Mouse (Mus musculus): ENCODE results near the gene Cc2d1b. TPM values are rescaled to one million over a fixed set of nuclear protein-coding genes. Genes with fewer than 3 reads are reported as not detected.

Cc2d1b gene
- polyA plus RNA-seq, 1 experiment from 2014 or later, result 30.1 TPM

DNA sequence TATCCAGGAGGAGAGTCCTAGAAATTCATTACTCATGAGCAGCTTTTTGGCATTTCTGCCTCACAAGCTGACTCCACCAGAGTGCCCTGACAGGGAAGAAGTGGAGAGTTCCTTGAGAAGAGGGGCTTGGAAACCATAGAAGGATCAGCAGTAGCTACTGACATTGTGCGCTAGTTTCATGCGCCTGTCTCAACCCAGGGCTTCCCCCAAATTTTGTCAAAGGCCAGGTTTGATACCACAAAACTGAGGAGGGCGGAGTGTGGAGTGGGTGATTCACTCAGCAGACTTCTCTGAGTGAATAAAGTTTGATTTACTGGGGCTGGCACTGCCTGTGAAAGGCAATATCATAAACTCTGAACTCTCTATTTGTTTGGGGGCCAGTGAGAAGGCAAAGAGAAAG lies 11.1 kb upstream of the Cc2d1b start:
- Histone ChIP-seq H3K9ac (ENCODE audit: low read length) (no peak overlapping the region), H3K4me1 (ENCODE audit: control insufficient read depth, insufficient read depth, low read length) (no peaks in the 10 kb centered on the region), H3K9me3 (replicated peaks; ENCODE audit: control insufficient read depth, low read length) (no peaks in the 10 kb centered on the region), H3K27ac (ENCODE audit: low read length) (no peak overlapping the region), H3K4me2 (ENCODE audit: low read depth, low read length) (no peak overlapping the region), H3K27me3 (ENCODE audit: control insufficient read depth, insufficient read depth, low read length) (no peaks in the 10 kb centered on the region), H3K4me3 (replicated peaks; ENCODE audit: low read length) (no peak overlapping the region), H3K36me3 (ENCODE audit: control insufficient read depth, insufficient read depth, low read length) (no peaks in the 10 kb centered on the region)
- no peak for ATAC-seq (ENCODE audit: insufficient read depth, low FRiP score)
- 83% methylated on average over 3 of the region's 3 CpGs for WGBS

DNA sequence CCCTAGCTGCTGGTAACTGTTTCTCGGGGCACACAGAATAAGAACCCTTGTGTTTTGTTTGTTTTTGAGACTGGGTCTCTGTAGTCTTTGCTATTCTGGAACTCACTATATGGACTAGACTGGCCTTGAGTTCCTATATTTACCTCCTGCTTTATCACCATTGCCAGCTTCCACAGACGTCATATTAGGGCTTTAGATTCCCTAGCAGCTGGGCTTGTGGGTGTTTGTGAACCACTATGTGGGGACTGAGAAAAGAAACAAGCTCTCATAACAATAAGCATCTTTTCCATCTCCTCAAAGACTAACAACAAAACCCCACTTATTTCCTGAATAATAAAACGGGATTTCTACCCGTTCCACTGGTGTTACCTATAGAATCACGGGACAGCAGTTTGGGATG lies 8.8 kb upstream of the Cc2d1b start:
- Histone ChIP-seq H3K4me3 (replicated peaks; ENCODE audit: low read length) (no peak overlapping the region), H3K27me3 (ENCODE audit: control insufficient read depth, insufficient read depth, low read length) (no peaks in the 10 kb centered on the region), H3K9ac (ENCODE audit: low read length) (no peak overlapping the region), H3K4me2 (ENCODE audit: low read depth, low read length) (no peak overlapping the region), H3K36me3 (ENCODE audit: control insufficient read depth, insufficient read depth, low read length) (no peaks in the 10 kb centered on the region), H3K9me3 (replicated peaks; ENCODE audit: control insufficient read depth, low read length) (no peaks in the 10 kb centered on the region), H3K4me1 (ENCODE audit: control insufficient read depth, insufficient read depth, low read length) (no peaks in the 10 kb centered on the region), H3K27ac (ENCODE audit: low read length) (no peak overlapping the region)
- ATAC-seq (ENCODE audit: insufficient read depth, low FRiP score), result no peak
- 82% methylated on average over 5 of the region's 5 CpGs for WGBS

GRCm38 (mm10) chr4:108618586-108618985 lies 1.2 kb upstream of the Cc2d1b start:
- H3K4me2 ChIP-seq (ENCODE audit: low read depth, low read length), result peak overlapping the region; percentile 90
- 59% methylated on average over 4 of the region's 4 CpGs for WGBS

DNA sequence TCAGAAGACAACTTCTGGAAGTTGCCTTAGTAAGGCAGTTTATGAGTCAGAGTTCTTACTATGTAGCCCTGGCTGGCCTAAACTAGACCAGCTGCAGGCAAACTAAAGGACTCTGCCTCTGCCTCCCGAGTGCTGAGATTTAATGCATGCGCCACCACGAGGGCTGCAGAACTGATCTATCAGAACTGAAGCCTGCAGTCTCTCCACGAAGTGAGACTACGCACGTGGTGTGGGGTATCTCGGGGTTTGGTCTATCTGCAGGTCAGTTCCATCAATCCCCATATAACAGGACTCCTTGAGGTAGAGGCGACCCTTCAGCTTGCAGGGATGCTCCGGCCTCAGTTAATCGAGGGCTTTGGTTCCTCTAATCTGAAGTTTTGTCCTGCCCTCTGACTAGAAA lies 575 bp upstream of the Cc2d1b start:
- Histone ChIP-seq H3K27me3 (ENCODE audit: control insufficient read depth, insufficient read depth, low read length) (no peaks in the 10 kb centered on the region), H3K4me3 (replicated peaks; ENCODE audit: low read length) (peak overlapping the region; percentile 87), H3K9me3 (replicated peaks; ENCODE audit: control insufficient read depth, low read length) (no peaks in the 10 kb centered on the region), H3K4me2 (ENCODE audit: low read depth, low read length) (peak overlapping the region; percentile 90), H3K27ac (ENCODE audit: low read length) (peak overlapping the region; percentile 92), H3K9ac (ENCODE audit: low read length) (peak overlapping the region; percentile 95), H3K4me1 (ENCODE audit: control insufficient read depth, insufficient read depth, low read length) (peaks cover 13% of the 10 kb centered on the region), H3K36me3 (ENCODE audit: control insufficient read depth, insufficient read depth, low read length) (no peaks in the 10 kb centered on the region)
- 1% methylated on average over 10 of the region's 10 CpGs for WGBS
- peak; percentile 21 for ATAC-seq (ENCODE audit: insufficient read depth, low FRiP score)

More at GRCm38 (mm10) chr4:108618586-108618985, 1.2 kb upstream of the Cc2d1b start:
- Histone ChIP-seq H3K9me3 (replicated peaks; ENCODE audit: control insufficient read depth, low read length) (no peaks in the 10 kb centered on the region), H3K9ac (ENCODE audit: low read length) (peak overlapping the region; percentile 95), H3K27ac (ENCODE audit: low read length) (peak overlapping the region; percentile 92), H3K4me3 (replicated peaks; ENCODE audit: low read length) (peak overlapping the region; percentile 87), H3K27me3 (ENCODE audit: control insufficient read depth, insufficient read depth, low read length) (no peaks in the 10 kb centered on the region), H3K4me1 (ENCODE audit: control insufficient read depth, insufficient read depth, low read length) (peaks cover 13% of the 10 kb centered on the region), H3K36me3 (ENCODE audit: control insufficient read depth, insufficient read depth, low read length) (no peaks in the 10 kb centered on the region)
- no peak for ATAC-seq (ENCODE audit: insufficient read depth, low FRiP score)

- peaks cover 13% of the 10 kb centered on the region for H3K4me1 ChIP-seq (ENCODE audit: control insufficient read depth, insufficient read depth, low read length)
- no peaks in the 10 kb centered on the region for H3K27me3 ChIP-seq (ENCODE audit: control insufficient read depth, insufficient read depth, low read length)
- no peaks in the 10 kb centered on the region for H3K9me3 ChIP-seq (replicated peaks; ENCODE audit: control insufficient read depth, low read length)
- H3K36me3 ChIP-seq (ENCODE audit: control insufficient read depth, insufficient read depth, low read length), result 0 out of 2 replicates have a peak, but pooled peaks cover 4% of the 10 kb centered on the region
- H3K27ac ChIP-seq (ENCODE audit: low read length), result peak overlapping the region; percentile 87
- H3K9ac ChIP-seq (ENCODE audit: low read length), result peak overlapping the region; percentile 95
- ATAC-seq (ENCODE audit: insufficient read depth, low FRiP score), result no peak
- H3K4me2 ChIP-seq (ENCODE audit: low read depth, low read length), result peak overlapping the region; percentile 90
- WGBS, result 13% methylated on average over 8 of the region's 8 CpGs
- H3K4me3 ChIP-seq (replicated peaks; ENCODE audit: low read length), result peak overlapping the region; percentile 87
Observed at GRCm38 (mm10) chr4:108620536-108620935, 796 bp downstream of the Cc2d1b start.

GRCm38 (mm10) chr4:108621504-108621903 lies 1.8 kb downstream of the Cc2d1b start:
- Histone ChIP-seq H3K4me1 (ENCODE audit: control insufficient read depth, insufficient read depth, low read length) (peaks cover 13% of the 10 kb centered on the region), H3K4me2 (ENCODE audit: low read depth, low read length) (no peak overlapping the region), H3K36me3 (ENCODE audit: control insufficient read depth, insufficient read depth, low read length) (peaks cover 5% of the 10 kb centered on the region; the same call in 1 of the 2 replicates), H3K27ac (ENCODE audit: low read length) (no peak overlapping the region), H3K9ac (ENCODE audit: low read length) (no peak overlapping the region), H3K9me3 (replicated peaks; ENCODE audit: control insufficient read depth, low read length) (no peaks in the 10 kb centered on the region), H3K27me3 (ENCODE audit: control insufficient read depth, insufficient read depth, low read length) (no peaks in the 10 kb centered on the region), H3K4me3 (replicated peaks; ENCODE audit: low read length) (no peak overlapping the region)
- ATAC-seq (ENCODE audit: insufficient read depth, low FRiP score), result no peak
- 98% methylated on average over 6 of the region's 6 CpGs for WGBS

- no peaks in the 10 kb centered on the region for H3K27me3 ChIP-seq (ENCODE audit: control insufficient read depth, insufficient read depth, low read length)
- no peak overlapping the region for H3K27ac ChIP-seq (ENCODE audit: low read length)
- 81% methylated on average over 5 of the region's 5 CpGs for WGBS
- no peak for ATAC-seq (ENCODE audit: insufficient read depth, low FRiP score)
- H3K4me2 ChIP-seq (ENCODE audit: low read depth, low read length), result no peak overlapping the region
- no peak overlapping the region for H3K9ac ChIP-seq (ENCODE audit: low read length)
- H3K4me3 ChIP-seq (replicated peaks; ENCODE audit: low read length), result no peak overlapping the region
- H3K36me3 ChIP-seq (ENCODE audit: control insufficient read depth, insufficient read depth, low read length), result peaks cover 24% of the 10 kb centered on the region
- H3K9me3 ChIP-seq (replicated peaks; ENCODE audit: control insufficient read depth, low read length), result no peaks in the 10 kb centered on the region
- no peaks in the 10 kb centered on the region for H3K4me1 ChIP-seq (ENCODE audit: control insufficient read depth, insufficient read depth, low read length)
Observed at GRCm38 (mm10) chr4:108627066-108627465, 7.3 kb downstream of the Cc2d1b start.

GRCm38 (mm10) chr4:108629363-108629880 lies 9.7 kb downstream of the Cc2d1b start:
- no peak overlapping the region for H3K9ac ChIP-seq (ENCODE audit: low read length)
- ATAC-seq (ENCODE audit: insufficient read depth, low FRiP score), result no peak
- no peak overlapping the region for H3K4me2 ChIP-seq (ENCODE audit: low read depth, low read length)
- H3K36me3 ChIP-seq (ENCODE audit: control insufficient read depth, insufficient read depth, low read length), result peaks cover 31% of the 10 kb centered on the region
- H3K9me3 ChIP-seq (replicated peaks; ENCODE audit: control insufficient read depth, low read length), result no peaks in the 10 kb centered on the region
- no peaks in the 10 kb centered on the region for H3K27me3 ChIP-seq (ENCODE audit: control insufficient read depth, insufficient read depth, low read length)
- H3K4me1 ChIP-seq (ENCODE audit: control insufficient read depth, insufficient read depth, low read length), result no peaks in the 10 kb centered on the region
- no peak overlapping the region for H3K27ac ChIP-seq (ENCODE audit: low read length)
- H3K4me3 ChIP-seq (replicated peaks; ENCODE audit: low read length), result no peak overlapping the region
- WGBS, result 89% methylated on average over 7 of the region's 7 CpGs

DNA sequence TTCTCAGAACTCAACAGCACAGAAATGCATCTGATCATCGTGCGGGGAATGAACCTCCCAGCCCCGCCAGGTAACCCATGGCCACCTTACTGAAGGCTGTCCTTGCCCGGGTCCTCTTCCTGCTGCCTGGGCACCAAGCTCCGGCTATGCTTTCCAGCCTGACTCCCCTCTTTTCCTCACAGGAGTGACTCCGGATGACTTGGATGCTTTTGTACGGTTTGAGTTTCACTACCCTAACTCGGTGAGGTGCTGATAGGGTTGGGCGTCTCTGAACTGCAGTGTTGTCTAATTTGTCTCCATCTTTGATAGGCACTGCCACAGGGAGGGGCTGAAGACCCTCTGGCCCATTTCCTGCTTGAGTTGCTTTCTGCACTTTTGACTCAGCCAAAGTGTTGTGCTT lies 10.4 kb downstream of the Cc2d1b start:
- Histone ChIP-seq H3K36me3 (ENCODE audit: control insufficient read depth, insufficient read depth, low read length) (peaks cover 28% of the 10 kb centered on the region), H3K27me3 (ENCODE audit: control insufficient read depth, insufficient read depth, low read length) (no peaks in the 10 kb centered on the region), H3K4me3 (replicated peaks; ENCODE audit: low read length) (no peak overlapping the region), H3K9me3 (replicated peaks; ENCODE audit: control insufficient read depth, low read length) (no peaks in the 10 kb centered on the region), H3K27ac (ENCODE audit: low read length) (no peak overlapping the region), H3K4me2 (ENCODE audit: low read depth, low read length) (no peak overlapping the region), H3K4me1 (ENCODE audit: control insufficient read depth, insufficient read depth, low read length) (no peaks in the 10 kb centered on the region), H3K9ac (ENCODE audit: low read length) (no peak overlapping the region)
- 91% methylated on average over 9 of the region's 9 CpGs for WGBS
- no peak for ATAC-seq (ENCODE audit: insufficient read depth, low FRiP score)
